Mouse (Mus musculus): Measurements from ENCODE around the gene Aagab.

GRCm38 (mm10) chr9:63610841-63611366 is 8.4 kb downstream of the Aagab start:
- TF ChIP-seq CTCF (IDR thresholded peaks at IDR 0.05; ENCODE audit: borderline replicate concordance, insufficient read depth, low read length): no peak
- TF ChIP-seq POLR2A (IDR thresholded peaks at IDR 0.05; ENCODE audit: low read depth, low read length): no peak
